Mouse (Mus musculus): ENCODE results near the gene Slc25a27. TPM values are rescaled to one million over a fixed set of nuclear protein-coding genes. Genes with fewer than 3 reads are reported as not detected.

Slc25a27 gene
- polyA plus RNA-seq, 1 experiment from 2014 or later, result 102 TPM

DNA sequence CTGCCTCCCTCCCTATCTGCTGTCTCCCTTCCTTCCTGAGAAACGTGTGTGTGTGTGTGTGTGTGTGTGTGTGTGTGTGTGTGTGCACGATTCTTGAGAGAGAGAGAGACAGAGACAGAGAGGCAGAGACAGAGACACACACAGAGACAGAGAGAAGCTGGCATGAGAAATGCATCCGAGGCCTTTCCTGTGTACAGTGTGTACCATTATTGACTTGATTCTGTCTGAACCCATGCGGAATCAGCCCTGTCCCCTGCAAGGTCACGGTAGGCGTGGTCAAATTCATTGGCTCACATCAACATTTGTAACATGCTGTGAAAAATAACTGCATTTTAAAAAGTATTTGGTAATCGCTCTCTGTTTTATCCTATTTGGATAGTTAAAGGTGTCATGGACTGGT, 17.1 kb upstream of the Slc25a27 start:
- Histone ChIP-seq H3K4me1 (no peaks in the 10 kb centered on the region), H3K9me3 (replicated peaks) (no peaks in the 10 kb centered on the region), H3K27me3 (no peaks in the 10 kb centered on the region), H3K4me3 (no peak overlapping the region), H3K9ac (no peak overlapping the region), H3K4me2 (no peak overlapping the region), H3K36me3 (ENCODE audit: poor library complexity, severe bottlenecking) (peaks cover 42% of the 10 kb centered on the region), H3K27ac (no peak overlapping the region)
- ATAC-seq, result no peak
- WGBS, result 85% methylated on average over 7 of the region's 7 CpGs

DNA sequence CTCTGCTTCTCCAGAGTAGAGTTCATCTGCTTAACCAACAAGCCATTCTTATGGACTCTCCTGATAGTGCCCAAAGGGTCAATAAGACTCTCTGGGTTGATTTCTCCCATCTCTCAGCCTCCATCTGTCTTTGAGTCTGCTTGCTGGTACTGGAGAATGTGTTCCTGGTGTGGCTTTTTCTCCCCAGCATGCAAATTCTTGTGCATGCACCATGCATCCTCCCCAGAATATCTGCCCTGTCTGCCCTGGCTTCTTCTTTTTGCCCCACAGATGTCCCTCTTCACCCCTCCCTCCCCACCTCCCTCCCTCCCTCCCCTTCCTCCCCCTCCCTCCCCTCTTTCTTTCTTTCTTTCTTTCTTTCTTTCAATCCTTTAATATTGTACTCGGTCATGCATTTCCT, 10.3 kb upstream of the Slc25a27 start:
- H3K4me1 ChIP-seq, result no peaks in the 10 kb centered on the region
- no peaks in the 10 kb centered on the region for H3K27me3 ChIP-seq
- no peak overlapping the region for H3K9ac ChIP-seq
- peaks cover 16% of the 10 kb centered on the region for H3K36me3 ChIP-seq (ENCODE audit: poor library complexity, severe bottlenecking)
- H3K4me3 ChIP-seq, result no peak overlapping the region
- no peak overlapping the region for H3K4me2 ChIP-seq
- WGBS, result 25% methylated on average over 1 of the region's 1 CpGs
- no peaks in the 10 kb centered on the region for H3K9me3 ChIP-seq (replicated peaks)
- H3K27ac ChIP-seq, result no peak overlapping the region
- ATAC-seq, result no peak

DNA sequence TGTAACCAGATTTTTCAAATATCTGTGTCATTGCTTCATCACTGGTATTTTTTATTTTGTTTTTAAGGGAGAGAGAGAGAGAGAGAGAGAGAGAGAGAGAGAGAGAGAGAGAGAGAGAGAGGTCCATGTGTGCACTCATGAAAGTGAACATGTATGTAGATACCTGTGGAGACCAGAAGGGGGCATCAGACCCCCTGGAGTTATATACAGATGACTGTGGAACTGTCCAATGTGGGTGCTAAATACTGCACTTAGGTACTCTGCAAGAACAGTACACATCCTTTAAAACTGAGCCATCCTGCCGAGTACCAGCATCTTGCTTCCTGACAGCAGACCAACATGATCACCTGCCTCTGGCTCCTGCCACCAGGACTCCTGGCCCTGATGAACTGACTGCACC, 9.2 kb upstream of the Slc25a27 start:
- H3K4me2 ChIP-seq, result no peak overlapping the region
- H3K9ac ChIP-seq, result no peak overlapping the region
- no peaks in the 10 kb centered on the region for H3K4me1 ChIP-seq
- no peak overlapping the region for H3K4me3 ChIP-seq
- no peaks in the 10 kb centered on the region for H3K9me3 ChIP-seq (replicated peaks)
- 95% methylated on average over 1 of the region's 1 CpGs for WGBS
- ATAC-seq, result no peak
- H3K36me3 ChIP-seq (ENCODE audit: poor library complexity, severe bottlenecking), result peaks cover 13% of the 10 kb centered on the region; the same call in 1 of the 2 replicates
- no peaks in the 10 kb centered on the region for H3K27me3 ChIP-seq
- no peak overlapping the region for H3K27ac ChIP-seq

DNA sequence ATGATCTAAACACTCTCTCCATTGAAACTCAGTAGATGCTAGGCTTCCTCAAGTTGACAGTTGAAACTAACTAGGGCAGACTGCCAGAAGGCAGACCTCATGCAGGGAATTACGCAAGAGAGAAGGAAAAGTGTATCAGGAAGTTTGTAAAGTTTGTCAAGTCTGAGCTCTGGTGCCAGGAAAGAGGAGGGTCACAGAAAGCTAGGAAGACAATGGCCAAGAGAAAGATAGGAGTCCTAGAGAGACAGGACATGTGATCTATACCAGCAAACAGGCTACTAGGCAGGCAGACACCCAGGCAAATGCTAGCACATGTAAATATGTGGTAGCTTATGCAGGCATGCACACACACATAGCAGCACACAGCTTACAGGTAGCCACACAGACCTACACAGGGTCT, 8.2 kb upstream of the Slc25a27 start:
- H3K9ac ChIP-seq, result no peak overlapping the region
- no peaks in the 10 kb centered on the region for H3K27me3 ChIP-seq
- no peak overlapping the region for H3K27ac ChIP-seq
- H3K4me3 ChIP-seq, result no peak overlapping the region
- 70% methylated on average over 1 of the region's 1 CpGs for WGBS
- ATAC-seq, result no peak
- no peaks in the 10 kb centered on the region for H3K9me3 ChIP-seq (replicated peaks)
- H3K4me2 ChIP-seq, result no peak overlapping the region
- no peaks in the 10 kb centered on the region for H3K4me1 ChIP-seq
- peaks cover 6% of the 10 kb centered on the region; the same call in 1 of the 2 replicates for H3K36me3 ChIP-seq (ENCODE audit: poor library complexity, severe bottlenecking)

DNA sequence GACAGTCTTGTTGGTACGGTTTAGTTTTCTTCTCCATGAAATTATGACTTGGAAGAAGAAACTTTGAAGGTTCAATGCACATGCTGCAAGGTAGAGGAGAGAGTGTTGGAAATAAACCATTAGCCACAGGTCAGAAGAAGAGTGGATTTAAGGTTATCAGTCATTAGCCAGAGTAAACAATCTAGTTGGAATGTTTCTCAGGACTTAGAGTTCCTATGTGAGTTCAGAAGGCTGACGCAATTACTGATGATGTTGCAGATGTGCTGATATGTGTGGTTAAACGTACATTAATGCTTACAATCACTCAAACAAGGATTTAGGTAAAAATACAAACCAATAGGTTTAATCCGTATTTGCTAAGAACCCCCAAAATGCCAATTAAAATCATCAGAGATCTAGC, 4.9 kb upstream of the Slc25a27 start:
- Histone ChIP-seq H3K9me3 (replicated peaks) (no peaks in the 10 kb centered on the region), H3K36me3 (ENCODE audit: poor library complexity, severe bottlenecking) (no peaks in the 10 kb centered on the region), H3K9ac (no peak overlapping the region), H3K27ac (no peak overlapping the region), H3K27me3 (no peaks in the 10 kb centered on the region), H3K4me2 (no peak overlapping the region), H3K4me1 (peaks cover 14% of the 10 kb centered on the region; the same call in 1 of the 2 replicates), H3K4me3 (no peak overlapping the region)
- no peak for ATAC-seq
- 92% methylated on average over 4 of the region's 4 CpGs for WGBS

DNA sequence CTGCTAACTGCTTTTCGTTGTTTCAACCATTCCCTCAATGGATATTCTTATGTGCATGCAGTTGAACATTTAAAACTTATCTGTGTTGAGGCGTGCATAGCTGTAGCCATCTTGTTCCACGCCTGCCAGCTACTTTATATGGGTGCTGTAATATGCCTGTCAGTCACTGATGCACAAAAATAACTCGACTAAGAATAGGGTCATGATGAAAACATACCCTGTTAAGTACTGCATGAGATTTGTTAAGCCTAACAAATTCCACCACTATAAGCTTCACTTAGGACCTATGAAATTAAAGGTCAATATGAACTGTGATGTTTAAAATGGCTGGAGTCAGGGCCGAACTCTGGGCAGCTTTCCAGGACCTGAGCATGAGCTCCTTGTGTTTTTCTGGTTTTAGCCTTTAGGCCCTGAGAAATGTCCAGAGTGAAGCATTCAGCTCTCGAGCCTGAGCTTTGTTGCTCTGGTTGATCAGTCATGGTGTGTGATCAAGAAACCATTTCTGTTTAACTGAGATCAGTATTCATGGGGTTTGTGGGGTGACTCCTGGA, 2.2 kb upstream of the Slc25a27 start:
- H3K27ac ChIP-seq, result no peak overlapping the region
- peak overlapping the region; percentile 16; the same call in 1 of the 2 replicates for H3K9ac ChIP-seq
- H3K4me3 ChIP-seq, result peak overlapping the region; percentile 95
- no peaks in the 10 kb centered on the region for H3K27me3 ChIP-seq
- no peaks in the 10 kb centered on the region for H3K36me3 ChIP-seq (ENCODE audit: poor library complexity, severe bottlenecking)
- peaks cover 33% of the 10 kb centered on the region for H3K4me1 ChIP-seq
- H3K9me3 ChIP-seq (replicated peaks), result no peaks in the 10 kb centered on the region
- WGBS, result 73% methylated on average over 6 of the region's 6 CpGs
- peak overlapping the region; percentile 59 for H3K4me2 ChIP-seq
- no peak for ATAC-seq

DNA sequence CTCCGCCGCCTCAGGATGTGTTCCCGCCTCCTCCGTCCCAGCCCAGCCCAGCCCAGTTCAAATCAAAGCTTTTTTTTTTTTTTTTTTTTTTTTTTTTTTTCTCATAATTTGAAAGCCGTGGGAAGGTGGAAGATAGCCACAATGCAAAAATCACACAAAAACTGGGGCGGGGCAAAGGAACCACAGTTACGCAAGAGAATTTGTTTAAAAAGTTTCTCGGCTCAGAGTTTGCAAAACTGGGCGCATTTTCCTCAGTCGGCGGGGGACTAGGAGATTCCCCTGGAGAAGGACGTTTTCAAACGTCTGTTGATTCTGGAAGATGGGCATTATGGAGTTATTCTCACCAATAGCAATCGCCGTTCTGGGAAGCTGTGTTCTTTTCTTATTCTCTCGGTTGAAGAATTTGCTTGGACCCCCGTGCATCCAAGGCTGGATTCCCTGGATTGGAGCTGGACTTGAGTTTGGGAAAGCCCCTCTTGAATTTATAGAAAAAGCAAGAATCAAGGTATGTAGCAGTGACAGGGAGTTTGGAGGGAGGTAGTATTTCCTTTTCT, 353 bp upstream of the Slc25a27 start, which contains the start of gene Cyp39a1:
Gene Cyp39a1, plus strand, starts transcription at position 136 of the 554 bp plus-strand sequence.
- no peaks in the 10 kb centered on the region for H3K9me3 ChIP-seq (replicated peaks)
- H3K4me2 ChIP-seq, result peak within 1 kb of the TSS; percentile 73
- 0 out of 2 replicates have a peak, but pooled peaks have one; percentile 3 for ATAC-seq
- peak within 1 kb of the TSS; percentile 61; the same call in 1 of the 2 replicates for H3K27ac ChIP-seq
- peaks cover 17% of the 10 kb centered on the region for H3K36me3 ChIP-seq (ENCODE audit: poor library complexity, severe bottlenecking)
- no peaks in the 10 kb centered on the region for H3K27me3 ChIP-seq
- H3K4me3 ChIP-seq, result peak within 1 kb of the TSS; percentile 95
- peak within 1 kb of the TSS; percentile 92 for H3K9ac ChIP-seq
- whole genome bisulfite sequencing, result under 1% methylated on average over 17 of the region's 17 CpGs
- peaks cover 33% of the 10 kb centered on the region for H3K4me1 ChIP-seq

DNA sequence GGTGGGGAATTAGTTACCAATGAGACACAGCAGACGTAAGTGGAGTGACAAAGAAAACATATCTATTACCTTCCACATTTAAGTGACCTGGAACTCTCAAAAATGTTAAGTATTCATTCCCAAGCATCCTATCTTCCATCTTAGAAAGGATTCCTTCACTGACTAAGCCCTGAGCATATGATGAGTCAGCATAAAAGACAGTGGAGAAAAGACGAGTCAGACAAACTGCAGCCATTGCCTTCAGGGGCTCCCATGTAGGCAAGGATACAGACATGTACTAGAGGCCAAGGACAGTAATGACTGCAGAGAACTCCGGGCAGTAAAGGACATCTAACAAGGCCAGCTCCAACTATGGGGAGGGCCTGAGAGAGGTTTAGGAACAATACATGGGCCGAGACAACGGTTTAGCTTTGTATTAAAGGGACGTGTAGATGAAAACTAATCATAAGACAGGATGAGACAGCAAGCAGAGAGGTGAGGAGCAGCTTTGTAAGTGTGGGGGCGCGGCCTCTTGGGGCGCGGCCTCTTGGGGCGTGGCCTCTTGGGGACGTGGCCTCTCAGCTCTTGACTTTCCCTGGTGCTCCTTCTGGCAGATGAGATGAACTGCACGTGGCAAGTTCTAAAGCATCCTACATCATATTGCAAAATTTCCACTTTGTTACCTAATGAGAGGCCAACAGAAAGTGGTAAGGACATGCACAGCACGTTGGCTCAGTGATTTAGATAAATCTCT, 15.5 kb downstream of the Slc25a27 start:
- 71% methylated on average over 14 of the region's 14 CpGs for WGBS
- no peak overlapping the region for H3K27ac ChIP-seq
- H3K9me3 ChIP-seq (replicated peaks), result no peaks in the 10 kb centered on the region
- no peak overlapping the region for H3K4me3 ChIP-seq
- no peaks in the 10 kb centered on the region for H3K27me3 ChIP-seq
- no peak overlapping the region for H3K4me2 ChIP-seq
- no peak overlapping the region for H3K9ac ChIP-seq
- peaks cover 78% of the 10 kb centered on the region for H3K36me3 ChIP-seq (ENCODE audit: poor library complexity, severe bottlenecking)
- H3K4me1 ChIP-seq, result no peaks in the 10 kb centered on the region
- no peak for ATAC-seq

DNA sequence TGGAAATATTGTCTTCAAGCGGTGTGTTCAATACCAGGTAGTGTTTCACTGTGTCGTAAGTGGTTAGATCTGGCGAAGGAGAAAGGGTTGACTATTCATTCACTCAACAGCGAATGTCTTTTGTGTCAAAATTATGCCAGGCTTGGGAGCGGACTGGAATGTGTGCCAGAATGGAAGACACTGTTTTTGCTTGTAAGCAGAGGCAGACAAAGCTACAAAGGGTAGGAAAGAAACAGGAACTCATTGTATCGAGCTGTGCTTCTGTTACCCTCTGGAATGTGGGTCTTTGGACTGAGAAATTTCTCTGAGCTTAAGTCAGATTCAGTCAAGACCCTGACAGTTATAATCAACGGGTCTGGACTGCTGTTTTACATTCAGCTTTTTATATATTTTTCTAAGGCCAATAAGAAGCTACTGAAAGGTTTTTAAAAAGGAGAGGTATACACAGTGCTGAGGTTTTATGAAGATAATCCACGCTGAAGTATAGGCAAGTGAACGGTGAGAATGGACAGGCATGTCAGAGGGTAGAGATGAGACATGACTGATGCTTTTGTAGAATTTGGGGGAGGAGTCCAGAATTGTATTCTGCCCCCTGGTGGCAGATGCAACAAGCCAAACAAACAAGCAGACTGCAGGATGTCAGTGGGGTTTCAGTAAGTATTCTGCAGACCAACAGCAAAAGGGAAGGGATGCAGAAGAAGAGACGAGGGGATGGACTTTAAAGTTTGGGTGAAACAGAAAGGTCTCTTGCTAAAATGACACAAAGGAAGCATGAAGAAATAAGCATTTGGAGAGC, 17.2 kb downstream of the Slc25a27 start:
- Histone ChIP-seq H3K27ac (no peak overlapping the region), H3K4me2 (no peak overlapping the region), H3K4me3 (no peak overlapping the region), H3K9ac (no peak overlapping the region), H3K36me3 (ENCODE audit: poor library complexity, severe bottlenecking) (peaks cover 86% of the 10 kb centered on the region), H3K4me1 (no peaks in the 10 kb centered on the region), H3K27me3 (no peaks in the 10 kb centered on the region), H3K9me3 (replicated peaks) (no peaks in the 10 kb centered on the region)
- 75% methylated on average over 10 of the region's 10 CpGs for WGBS
- no peak for ATAC-seq

DNA sequence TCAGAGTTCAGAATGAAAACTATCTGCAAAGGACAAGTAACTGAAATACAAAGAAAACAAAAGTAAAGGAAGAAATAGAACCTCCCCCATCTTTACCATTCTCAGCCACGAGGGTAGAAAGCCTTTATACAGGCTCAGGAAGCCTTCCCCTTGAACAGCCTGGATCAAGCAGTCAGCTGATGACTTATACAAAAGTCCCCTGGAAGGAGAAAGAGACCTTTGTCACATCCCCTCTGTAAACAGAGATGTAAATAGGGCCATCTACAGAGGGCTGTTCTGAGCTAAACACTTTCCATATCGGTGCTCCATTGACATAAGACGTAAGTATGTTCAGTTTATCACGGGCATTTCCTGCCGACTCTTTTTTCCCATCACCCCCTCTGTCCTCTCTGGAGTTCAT, 20.1 kb downstream of the Slc25a27 start:
- no peak overlapping the region for H3K4me2 ChIP-seq
- ATAC-seq, result no peak
- no peaks in the 10 kb centered on the region for H3K27me3 ChIP-seq
- H3K9ac ChIP-seq, result no peak overlapping the region
- no peak overlapping the region for H3K4me3 ChIP-seq
- 53% methylated on average over 5 of the region's 5 CpGs for WGBS
- no peaks in the 10 kb centered on the region for H3K4me1 ChIP-seq
- H3K27ac ChIP-seq, result no peak overlapping the region
- H3K36me3 ChIP-seq (ENCODE audit: poor library complexity, severe bottlenecking), result peaks cover 88% of the 10 kb centered on the region
- H3K9me3 ChIP-seq (replicated peaks), result no peaks in the 10 kb centered on the region

DNA sequence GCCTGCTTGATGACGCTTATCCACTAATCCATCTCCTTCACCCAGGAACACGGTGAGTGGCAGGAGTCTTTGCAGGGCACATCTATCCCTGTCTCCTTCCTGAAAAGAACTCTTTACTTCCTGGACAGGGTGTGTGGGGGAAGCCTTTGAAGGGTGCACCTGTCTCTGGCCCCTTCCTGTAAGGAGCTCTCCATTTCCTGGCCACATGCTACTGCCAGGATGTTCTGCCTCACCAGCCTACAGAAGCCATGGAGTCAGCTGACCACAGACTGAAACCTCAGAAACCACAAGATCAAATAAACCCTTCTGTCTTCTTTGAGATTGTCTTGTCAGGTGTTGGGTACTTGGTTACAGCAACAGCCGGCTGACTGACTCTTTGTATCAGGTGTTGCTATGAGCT, 21.9 kb downstream of the Slc25a27 start:
- no peak for ATAC-seq
- Histone ChIP-seq H3K27me3 (no peaks in the 10 kb centered on the region), H3K4me1 (no peaks in the 10 kb centered on the region), H3K27ac (no peak overlapping the region), H3K4me2 (no peak overlapping the region), H3K9me3 (replicated peaks) (no peaks in the 10 kb centered on the region; the same call in 1 of the 2 replicates), H3K9ac (no peak overlapping the region), H3K4me3 (no peak overlapping the region), H3K36me3 (ENCODE audit: poor library complexity, severe bottlenecking) (peaks cover 81% of the 10 kb centered on the region)
- WGBS, result 94% methylated on average over 3 of the region's 3 CpGs

DNA sequence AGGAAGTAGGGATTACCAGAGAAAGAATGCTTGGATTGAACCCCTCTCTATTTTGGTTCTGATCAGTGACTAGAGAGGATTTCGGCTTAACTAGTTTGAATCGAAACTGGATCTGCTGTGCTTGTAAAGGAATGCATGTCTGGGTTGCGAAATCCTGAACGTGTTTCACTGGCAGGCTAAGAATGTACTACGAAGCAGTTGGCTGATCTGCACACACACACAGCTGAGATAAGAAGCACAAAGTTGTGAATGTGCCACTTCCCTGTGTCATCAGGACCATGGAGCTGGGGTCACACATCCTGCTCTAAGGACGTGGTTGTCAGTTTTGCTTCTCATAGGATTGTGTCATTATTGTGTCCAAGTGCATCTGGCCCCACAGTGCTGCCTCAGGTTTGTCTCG, 22.6 kb downstream of the Slc25a27 start:
- H3K36me3 ChIP-seq (ENCODE audit: poor library complexity, severe bottlenecking), result peaks cover 73% of the 10 kb centered on the region
- no peak overlapping the region for H3K9ac ChIP-seq
- no peak overlapping the region for H3K27ac ChIP-seq
- no peaks in the 10 kb centered on the region for H3K27me3 ChIP-seq
- H3K9me3 ChIP-seq (replicated peaks), result no peaks in the 10 kb centered on the region; the same call in 1 of the 2 replicates
- H3K4me1 ChIP-seq, result no peaks in the 10 kb centered on the region; the same call in 1 of the 2 replicates
- no peak overlapping the region for H3K4me2 ChIP-seq
- WGBS, result 90% methylated on average over 7 of the region's 7 CpGs
- ATAC-seq, result no peak
- H3K4me3 ChIP-seq, result no peak overlapping the region

Measured in forebrain, embryonic 13.5 days (tissue).